Mouse (Mus musculus) embryonic facial prominence, embryonic 11.5 days (tissue): ENCODE results near the gene Fthl17f. TPM values are rescaled to one million over a fixed set of nuclear protein-coding genes. Genes with fewer than 3 reads are reported as not detected.
"Not testable (repeated sequence)": the region's sequence is repeated elsewhere in the genome, so short reads cannot be mapped to it uniquely, and the experiment has no call there.

Experiments
- ATAC-seq: fragments of 200-750 bp; cut with Nextera tagmentation; replicated peaks from 2 replicates; pipeline ENCODE4 v1.8.0; 2017; ENCODE audit warnings: low read depth; ENCODE audit not compliant: insufficient number of reproducible peaks, low FRiP score, low TSS enrichment
- DNase-seq: peaks from one replicate; pipeline ENCODE4 v3.0.0-alpha.2; 2015; ENCODE audit warnings: low spot score
- H3K27ac ChIP-seq: fragments of 300-500 bp; sonication (generic); replicated peaks from 2 replicates; pipeline ENCODE4 v1.5.1; 2014; ENCODE audit warnings: mild to moderate bottlenecking, low read depth, low read length, control low read depth
- H3K27me3 ChIP-seq: fragments of 300-500 bp; sonication (generic); 2 replicates; pipeline ENCODE4 v1.6.1; 2014; ENCODE audit warnings: mild to moderate bottlenecking, low read length, moderate library complexity, mixed read lengths; ENCODE audit not compliant: control insufficient read depth, insufficient read depth
- H3K36me3 ChIP-seq: fragments of 300-500 bp; sonication (generic); replicated peaks from 2 replicates; pipeline ENCODE4 v1.6.1; 2014; ENCODE audit warnings: low read depth, mild to moderate bottlenecking, low read length, moderate library complexity, mixed read lengths; ENCODE audit not compliant: control insufficient read depth, insufficient read depth
- H3K4me1 ChIP-seq: fragments of 300-500 bp; sonication (generic); 2 replicates; pipeline ENCODE4 v1.6.1; 2014; ENCODE audit warnings: low read length, mixed read lengths; ENCODE audit not compliant: control insufficient read depth, insufficient read depth
- H3K4me2 ChIP-seq: fragments of 300-500 bp; sonication (generic); 2 replicates; pipeline ENCODE4 v1.6.1; 2014; ENCODE audit warnings: low read depth, mild to moderate bottlenecking, control low read depth, low read length, moderate library complexity
- H3K4me3 ChIP-seq: fragments of 300-500 bp; sonication (generic); 2 replicates; pipeline ENCODE4 v1.5.1; 2014; ENCODE audit warnings: low read depth, low read length, control low read depth
- H3K9ac ChIP-seq: fragments of 300-500 bp; sonication (generic); replicated peaks from 2 replicates; pipeline ENCODE4 v1.6.1; 2014; ENCODE audit warnings: mild to moderate bottlenecking, control low read depth, low read length
- H3K9me3 ChIP-seq: fragments of 300-500 bp; sonication (generic); replicated peaks from 2 replicates; pipeline ENCODE4 v1.6.1; 2016; ENCODE audit warnings: mild to moderate bottlenecking, low read length, inconsistent platforms, mixed read lengths; ENCODE audit not compliant: control insufficient read depth
- WGBS: fragments of 180-500 bp; shearing (Covaris S2); extraction: QIAGEN DNeasy Blood & Tissue Kit; methylation state at CpG from one replicate; pipeline ENCODE4 v1.1.7; 2014; 5-methylcytosine and 5-hydroxymethylcytosine counted together
- polyA plus RNA-seq: library from polyadenylated mRNA; unstranded; fragments of >200 nt; fragmentation: Nextera tagmentation; extraction: Ambion mirVana; gene quantifications from 2 replicates; pipeline ENCODE4 v1.2.1, GENCODE M21; 2014

Fthl17f gene
- polyA plus RNA-seq, 1 experiment from 2014 or later: not detected

DNA sequence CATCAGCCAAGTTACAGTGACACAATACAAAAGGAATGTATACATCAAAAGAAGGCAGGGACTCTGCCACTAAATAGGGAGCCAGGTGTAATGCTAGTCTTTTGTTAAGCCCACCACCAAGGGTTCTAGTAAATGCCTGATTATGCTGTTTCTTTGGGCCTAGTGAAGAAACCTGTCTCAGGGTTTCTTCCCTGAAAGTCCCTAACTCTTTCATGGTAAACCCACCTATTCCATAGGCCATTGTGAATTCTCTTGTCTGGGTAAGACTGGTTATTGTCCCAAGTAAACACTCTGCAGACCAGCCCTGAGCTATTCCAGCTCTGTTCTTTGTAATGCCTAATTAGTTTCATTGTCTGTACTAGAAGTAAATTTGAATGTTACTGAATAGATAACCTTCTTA, 32.3 kb downstream of the Fthl17f start:
- not testable (repeated sequence) for H3K36me3 ChIP-seq, ATAC-seq, H3K27ac ChIP-seq, H3K9ac ChIP-seq, H3K27me3 ChIP-seq, DNase-seq, H3K4me2 ChIP-seq, H3K4me3 ChIP-seq, H3K4me1 ChIP-seq, H3K9me3 ChIP-seq

DNA sequence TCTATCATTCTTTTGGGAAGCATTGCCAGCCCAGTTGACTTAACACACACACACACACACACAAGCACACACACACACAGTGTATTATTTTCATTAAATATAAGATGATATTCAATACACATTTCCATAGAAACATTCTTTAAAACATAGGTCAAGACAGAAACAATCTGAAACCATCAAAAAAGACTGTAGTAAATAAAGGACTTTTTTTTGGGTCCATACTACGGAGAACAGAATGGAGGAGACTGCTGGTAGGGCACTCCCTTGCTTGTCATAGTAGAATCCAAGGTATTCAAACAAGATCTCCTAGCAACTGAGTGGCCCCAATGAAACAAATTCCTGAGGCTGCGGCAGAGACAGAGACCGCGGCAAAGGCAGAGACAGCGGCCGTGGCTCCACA, 41.4 kb downstream of the Fthl17f start, which contains the start of gene 4930402K13Rik:
TSS of gene 4930402K13Rik (plus strand) at position 301 of the 400 bp plus-strand sequence.
- 86% methylated on average over 6 of the region's 6 CpGs for WGBS
- H3K27me3 ChIP-seq: no peaks in the 10 kb centered on the region
- DNase-seq (no peak), ATAC-seq (no peak)
- H3K4me3 ChIP-seq: no peak within 1 kb of the TSS
- no peaks in the 10 kb centered on the region for H3K9me3 ChIP-seq
- no peaks in the 10 kb centered on the region for H3K4me1 ChIP-seq
- no peak within 1 kb of the TSS for H3K9ac ChIP-seq
- no peaks in the 10 kb centered on the region for H3K36me3 ChIP-seq
- no peak within 1 kb of the TSS for H3K4me2 ChIP-seq
- no peak within 1 kb of the TSS for H3K27ac ChIP-seq

DNA sequence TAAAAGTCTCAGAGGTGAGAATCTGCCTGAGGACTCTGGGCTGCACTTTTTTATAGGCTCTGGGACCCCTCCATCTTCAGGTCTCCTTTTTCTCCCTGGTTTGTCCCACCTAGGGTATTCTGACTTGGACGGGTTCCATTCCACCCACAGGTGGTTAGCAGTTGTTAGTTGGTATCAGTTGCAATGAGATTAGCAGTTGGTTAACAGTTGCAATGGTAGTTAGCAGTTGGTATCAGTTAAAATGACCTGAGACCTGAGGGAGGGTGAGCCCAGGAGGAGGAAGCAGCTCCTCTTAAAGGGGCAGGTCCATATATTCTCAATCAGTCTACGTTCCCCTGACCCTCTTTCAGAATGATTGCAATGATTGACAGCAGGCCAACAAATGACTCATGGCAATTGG, 47.6 kb downstream of the Fthl17f start:
- H3K4me1 ChIP-seq: no peaks in the 10 kb centered on the region
- H3K27me3 ChIP-seq: no peaks in the 10 kb centered on the region
- H3K9ac ChIP-seq: no peak overlapping the region
- DNase-seq (no peak), ATAC-seq (no peak)
- no peaks in the 10 kb centered on the region for H3K36me3 ChIP-seq
- H3K9me3 ChIP-seq: no peaks in the 10 kb centered on the region
- H3K27ac ChIP-seq: no peak overlapping the region
- H3K4me3 ChIP-seq: no peak overlapping the region
- no peak overlapping the region for H3K4me2 ChIP-seq
- 72% methylated on average over 2 of the region's 2 CpGs for WGBS

Other genes with a start within 250 kb of the Fthl17f start
- not detected in 2 replicates for gene Gm6592, start 219.0 kb upstream of the Fthl17f start, polyA plus RNA-seq
- not detected in 2 replicates for gene Gm5751, start 188.8 kb upstream of the Fthl17f start, polyA plus RNA-seq
- gene B630019K06Rik, start 170.6 kb upstream of the Fthl17f start, polyA plus RNA-seq: 5.5 and 5.8 TPM in 2 replicates
- not detected in 2 replicates for gene Fthl17b, start 100.0 kb upstream of the Fthl17f start, polyA plus RNA-seq
- not detected in 2 replicates for gene Fthl17c, start 86.5 kb upstream of the Fthl17f start, polyA plus RNA-seq
- not detected in 2 replicates for gene Fthl17d, start 76.3 kb upstream of the Fthl17f start, polyA plus RNA-seq
- gene Fthl17e, start 29.5 kb upstream of the Fthl17f start, polyA plus RNA-seq: not detected in 2 replicates
- not detected in 2 replicates for gene 4930402K13Rik, start 41.5 kb downstream of the Fthl17f start, polyA plus RNA-seq
- 0.29 and 0.50 TPM in 2 replicates for gene Lancl3, start 136.9 kb downstream of the Fthl17f start, polyA plus RNA-seq
- gene Gm14862, start 193.9 kb downstream of the Fthl17f start, polyA plus RNA-seq: 0.34 TPM in 1 of 2 replicates, not detected in the other
- 2.4 and 2.9 TPM in 2 replicates for gene Xk, start 209.7 kb downstream of the Fthl17f start, polyA plus RNA-seq
- not detected in 2 replicates for gene H2al1m, start 220.7 kb downstream of the Fthl17f start, polyA plus RNA-seq